Mouse (Mus musculus) embryonic fibroblast, embryonic 13.5 days (primary cell): ENCODE measurements around the gene Timm22.

Source experiments
- CTCF ChIP-seq: IDR thresholded peaks from 2 replicates; pipeline ENCODE4 v1.5.1; 2011; ENCODE audit warnings: mild to moderate bottlenecking, control low read depth, low read length, moderate library complexity, borderline replicate concordance; ENCODE audit not compliant: insufficient read depth
- POLR2A ChIP-seq: IDR thresholded peaks from 2 replicates; pipeline ENCODE4 v1.6.1; 2011; ENCODE audit warnings: low read depth, mild to moderate bottlenecking, control low read depth, low read length, moderate library complexity

- no peak for TF ChIP-seq POLR2A
- TF ChIP-seq CTCF, result no peak
Observed at GRCm38 (mm10) chr11:76429556-76429955, 22.8 kb downstream of the Timm22 start.
